Mouse (Mus musculus) midbrain, embryonic 13.5 days (tissue): ENCODE measurements around the gene Olfr1265. TPM values are rescaled to one million over a fixed set of nuclear protein-coding genes. Genes with fewer than 3 reads are reported as not detected.

ENCODE experiments used
- ATAC-seq: fragments of 200-750 bp; cut with Nextera tagmentation; 2 replicates; pipeline ENCODE4 v1.8.0; 2017; ENCODE audit warnings: mild to moderate bottlenecking, moderate TSS enrichment, moderate library complexity
- H3K27ac ChIP-seq: fragments of 300-500 bp; sonication (generic); 2 replicates; pipeline ENCODE4 v1.5.1; 2015; ENCODE audit warnings: inconsistent platforms, mild to moderate bottlenecking, moderate library complexity
- H3K27me3 ChIP-seq: fragments of 300-500 bp; sonication (generic); 2 replicates; pipeline ENCODE4 v1.6.1; 2015; ENCODE audit warnings: mild to moderate bottlenecking, inconsistent platforms
- H3K36me3 ChIP-seq: fragments of 300-500 bp; sonication (generic); 2 replicates; pipeline ENCODE4 v1.6.1; 2015; ENCODE audit warnings: mild to moderate bottlenecking, inconsistent platforms
- H3K4me1 ChIP-seq: fragments of 300-500 bp; sonication (generic); replicated peaks from 2 replicates; pipeline ENCODE4 v1.6.1; 2015; ENCODE audit warnings: inconsistent platforms
- H3K4me2 ChIP-seq: fragments of 300-500 bp; sonication (generic); replicated peaks from 2 replicates; pipeline ENCODE4 v1.6.1; 2015; ENCODE audit warnings: moderate library complexity, mild to moderate bottlenecking, inconsistent platforms
- H3K4me3 ChIP-seq: fragments of 300-500 bp; sonication (generic); replicated peaks from 2 replicates; pipeline ENCODE4 v1.5.1; 2015; ENCODE audit warnings: mild to moderate bottlenecking, inconsistent platforms
- H3K9ac ChIP-seq: fragments of 300-500 bp; sonication (generic); replicated peaks from 2 replicates; pipeline ENCODE4 v1.6.1; 2015; ENCODE audit warnings: mild to moderate bottlenecking, inconsistent platforms
- H3K9me3 ChIP-seq: fragments of 300-500 bp; sonication (generic); 2 replicates; pipeline ENCODE4 v1.6.1; 2016; ENCODE audit warnings: mild to moderate bottlenecking, inconsistent platforms
- WGBS: fragments of 180-500 bp; shearing (Covaris S2); methylation state at CpG from one replicate; pipeline ENCODE4 v1.1.7; 2015; 5-methylcytosine and 5-hydroxymethylcytosine counted together
- polyA plus RNA-seq: library from polyadenylated mRNA; unstranded; fragments of >200 nt; fragmentation: Nextera tagmentation; extraction: Ambion mirVana; gene quantifications from 2 replicates; pipeline ENCODE4 v1.2.1, GENCODE M21; 2015

The Olfr1265 gene
- not detected in 2 replicates for polyA plus RNA-seq

- Histone ChIP-seq H3K4me1 (no peaks in the 10 kb centered on the region), H3K4me3 (no peak within 1 kb of the TSS), H3K27me3 (no peaks in the 10 kb centered on the region), H3K27ac (no peak within 1 kb of the TSS), H3K9ac (no peak within 1 kb of the TSS), H3K9me3 (no peaks in the 10 kb centered on the region), H3K36me3 (no peaks in the 10 kb centered on the region), H3K4me2 (no peak within 1 kb of the TSS)
- ATAC-seq: no peak
Observed at GRCm38 (mm10) chr2:90035037-90035436, at the start of gene Olfr1265. Gene Olfr1265, plus strand, starts transcription at chr2:90035337.

- Histone ChIP-seq H3K9ac (no peak within 1 kb of the TSS), H3K27ac (no peak within 1 kb of the TSS), H3K9me3 (no peaks in the 10 kb centered on the region), H3K4me1 (no peaks in the 10 kb centered on the region), H3K4me3 (no peak within 1 kb of the TSS), H3K36me3 (no peaks in the 10 kb centered on the region), H3K27me3 (no peaks in the 10 kb centered on the region), H3K4me2 (no peak within 1 kb of the TSS)
- ATAC-seq: no peak
Observed at GRCm38 (mm10) chr2:89990921-89991320, 44.2 kb upstream of the Olfr1265 start, which contains the start of gene Olfr1261. Gene Olfr1261, plus strand, starts transcription at chr2:89991221.

GRCm38 (mm10) chr2:89999845-90000244 is 35.3 kb upstream of the Olfr1265 start, which contains the start of gene Olfr1262:
Gene Olfr1262, plus strand, starts transcription at chr2:90000145.
- no peak within 1 kb of the TSS for H3K4me3 ChIP-seq
- H3K9me3 ChIP-seq: no peaks in the 10 kb centered on the region
- H3K4me1 ChIP-seq: no peaks in the 10 kb centered on the region
- no peak within 1 kb of the TSS for H3K4me2 ChIP-seq
- H3K27me3 ChIP-seq: no peaks in the 10 kb centered on the region
- H3K36me3 ChIP-seq: no peaks in the 10 kb centered on the region
- no peak within 1 kb of the TSS for H3K9ac ChIP-seq
- no peak for ATAC-seq
- no peak within 1 kb of the TSS for H3K27ac ChIP-seq

GRCm38 (mm10) chr2:90011831-90012230 is 23.3 kb upstream of the Olfr1265 start, which contains the start of gene Olfr1263:
Gene Olfr1263, plus strand, starts transcription at chr2:90012131.
- Histone ChIP-seq H3K27me3 (no peaks in the 10 kb centered on the region), H3K36me3 (no peaks in the 10 kb centered on the region), H3K9ac (no peak within 1 kb of the TSS), H3K27ac (no peak within 1 kb of the TSS), H3K4me1 (no peaks in the 10 kb centered on the region), H3K4me2 (no peak within 1 kb of the TSS), H3K9me3 (no peaks in the 10 kb centered on the region), H3K4me3 (no peak within 1 kb of the TSS)
- WGBS: 81% methylated on average over 2 of the region's 2 CpGs
- ATAC-seq: no peak

GRCm38 (mm10) chr2:90025477-90025876 is 9.7 kb upstream of the Olfr1265 start, which contains the start of gene Olfr1264:
Gene Olfr1264, minus strand, starts transcription at chr2:90025577.
- 71% methylated on average over 2 of the region's 2 CpGs for WGBS
- no peaks in the 10 kb centered on the region for H3K9me3 ChIP-seq
- H3K4me1 ChIP-seq: no peaks in the 10 kb centered on the region
- no peak within 1 kb of the TSS for H3K4me2 ChIP-seq
- H3K27me3 ChIP-seq: no peaks in the 10 kb centered on the region
- no peak within 1 kb of the TSS for H3K9ac ChIP-seq
- no peak for ATAC-seq
- no peaks in the 10 kb centered on the region for H3K36me3 ChIP-seq
- H3K4me3 ChIP-seq: no peak within 1 kb of the TSS
- H3K27ac ChIP-seq: no peak within 1 kb of the TSS

- no peak for ATAC-seq
- no peaks in the 10 kb centered on the region for H3K36me3 ChIP-seq
Observed at GRCm38 (mm10) chr2:90063494-90063893, 28.4 kb downstream of the Olfr1265 start, which contains the start of gene Olfr140. Gene Olfr140, minus strand, starts transcription at chr2:90063594.

GRCm38 (mm10) chr2:90070065-90070464 is 34.9 kb downstream of the Olfr1265 start:
- no peak overlapping the region for H3K4me3 ChIP-seq
- no peaks in the 10 kb centered on the region for H3K27me3 ChIP-seq
- no peaks in the 10 kb centered on the region for H3K4me1 ChIP-seq
- no peak overlapping the region for H3K27ac ChIP-seq
- no peaks in the 10 kb centered on the region for H3K36me3 ChIP-seq
- H3K4me2 ChIP-seq: no peak overlapping the region
- H3K9me3 ChIP-seq: no peaks in the 10 kb centered on the region; the same call in 1 of the 2 replicates
- no peak overlapping the region for H3K9ac ChIP-seq
- no peak for ATAC-seq
- WGBS: 79% methylated on average over 2 of the region's 2 CpGs

More at GRCm38 (mm10) chr2:90063494-90063893, 28.4 kb downstream of the Olfr1265 start, which contains the start of gene Olfr140:
- no peak within 1 kb of the TSS for H3K9ac ChIP-seq
- H3K9me3 ChIP-seq: no peaks in the 10 kb centered on the region; the same call in 1 of the 2 replicates
- H3K27ac ChIP-seq: no peak within 1 kb of the TSS
- H3K4me2 ChIP-seq: no peak within 1 kb of the TSS
- H3K27me3 ChIP-seq: no peaks in the 10 kb centered on the region
- H3K4me1 ChIP-seq: no peaks in the 10 kb centered on the region
- no peak within 1 kb of the TSS for H3K4me3 ChIP-seq

Other genes with a start within 250 kb of the Olfr1265 start
- not detected in 2 replicates for gene Olfr1254, start 241.7 kb upstream of the Olfr1265 start, polyA plus RNA-seq
- gene Olfr1255, start 223.3 kb upstream of the Olfr1265 start, polyA plus RNA-seq: not detected in 2 replicates
- 0.03 and 0.13 TPM in 2 replicates for gene Olfr1256, start 193.8 kb upstream of the Olfr1265 start, polyA plus RNA-seq
- gene Olfr48, start 187.1 kb upstream of the Olfr1265 start, polyA plus RNA-seq: not detected in 2 replicates
- gene Olfr1257, start 156.9 kb upstream of the Olfr1265 start, polyA plus RNA-seq: not detected in 2 replicates
- gene Olfr1258, start 108.0 kb upstream of the Olfr1265 start, polyA plus RNA-seq: not detected in 2 replicates
- not detected in 2 replicates for gene Olfr1259, start 86.7 kb upstream of the Olfr1265 start, polyA plus RNA-seq
- not detected in 2 replicates for gene Olfr1260, start 61.0 kb upstream of the Olfr1265 start, polyA plus RNA-seq
- not detected in 2 replicates for gene Olfr1261, start 44.1 kb upstream of the Olfr1265 start, polyA plus RNA-seq
- not detected in 2 replicates for gene Olfr1262, start 35.2 kb upstream of the Olfr1265 start, polyA plus RNA-seq
- gene Olfr1263, start 23.2 kb upstream of the Olfr1265 start, polyA plus RNA-seq: not detected in 2 replicates
- not detected in 2 replicates for gene Olfr1264, start 9.8 kb upstream of the Olfr1265 start, polyA plus RNA-seq
- not detected in 2 replicates for gene Olfr140, start 28.3 kb downstream of the Olfr1265 start, polyA plus RNA-seq
- not detected in 2 replicates for gene Olfr1269, start 86.1 kb downstream of the Olfr1265 start, polyA plus RNA-seq
- not detected in 2 replicates for gene Olfr32, start 107.0 kb downstream of the Olfr1265 start, polyA plus RNA-seq
- not detected in 2 replicates for gene Olfr1270, start 117.8 kb downstream of the Olfr1265 start, polyA plus RNA-seq
- gene Olfr1506, start 189.2 kb downstream of the Olfr1265 start, polyA plus RNA-seq: not detected in 2 replicates
- gene Olfr142, start 222.3 kb downstream of the Olfr1265 start, polyA plus RNA-seq: not detected in 2 replicates
- gene Olfr1271, start 235.7 kb downstream of the Olfr1265 start, polyA plus RNA-seq: not detected in 2 replicates